Mouse (Mus musculus) c-Kit-negative CD71-positive TER-119-positive erythroid progenitor cells, embryonic 14.5 days (primary cell): ENCODE data around the gene Dscaml1.

Experiments used
- DNase-seq: peaks from one replicate; pipeline ENCODE4 v3.0.0-alpha.2; 2013; ENCODE audit warnings: low read depth, low spot score

The Dscaml1 gene

GRCm38 (mm10) chr9:45426456-45426855 is at the start of gene Dscaml1:
Gene Dscaml1 (plus strand): TSS chr9:45426628.
- DNase-seq = no peak

DNA sequence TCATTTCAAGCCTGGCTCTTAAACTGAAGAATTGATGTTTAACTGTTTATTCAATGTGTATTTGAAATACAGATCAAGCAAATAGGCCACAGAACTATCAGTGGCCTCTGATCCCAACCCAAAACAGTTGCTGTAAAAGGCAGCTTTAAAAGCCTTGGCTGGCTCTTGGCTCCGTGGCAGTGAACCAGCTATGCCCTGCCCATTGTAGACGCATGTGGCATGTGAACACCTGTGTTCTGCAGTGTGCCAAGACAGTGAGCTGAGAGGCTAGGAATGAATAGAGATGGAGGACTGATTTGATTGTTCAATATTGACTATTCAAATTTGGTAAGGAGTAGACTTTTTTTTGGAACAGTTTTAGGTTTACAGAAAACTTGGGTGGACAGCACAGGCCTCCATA is 49.5 kb upstream of the Dscaml1 start:
- no peak for DNase-seq

DNA sequence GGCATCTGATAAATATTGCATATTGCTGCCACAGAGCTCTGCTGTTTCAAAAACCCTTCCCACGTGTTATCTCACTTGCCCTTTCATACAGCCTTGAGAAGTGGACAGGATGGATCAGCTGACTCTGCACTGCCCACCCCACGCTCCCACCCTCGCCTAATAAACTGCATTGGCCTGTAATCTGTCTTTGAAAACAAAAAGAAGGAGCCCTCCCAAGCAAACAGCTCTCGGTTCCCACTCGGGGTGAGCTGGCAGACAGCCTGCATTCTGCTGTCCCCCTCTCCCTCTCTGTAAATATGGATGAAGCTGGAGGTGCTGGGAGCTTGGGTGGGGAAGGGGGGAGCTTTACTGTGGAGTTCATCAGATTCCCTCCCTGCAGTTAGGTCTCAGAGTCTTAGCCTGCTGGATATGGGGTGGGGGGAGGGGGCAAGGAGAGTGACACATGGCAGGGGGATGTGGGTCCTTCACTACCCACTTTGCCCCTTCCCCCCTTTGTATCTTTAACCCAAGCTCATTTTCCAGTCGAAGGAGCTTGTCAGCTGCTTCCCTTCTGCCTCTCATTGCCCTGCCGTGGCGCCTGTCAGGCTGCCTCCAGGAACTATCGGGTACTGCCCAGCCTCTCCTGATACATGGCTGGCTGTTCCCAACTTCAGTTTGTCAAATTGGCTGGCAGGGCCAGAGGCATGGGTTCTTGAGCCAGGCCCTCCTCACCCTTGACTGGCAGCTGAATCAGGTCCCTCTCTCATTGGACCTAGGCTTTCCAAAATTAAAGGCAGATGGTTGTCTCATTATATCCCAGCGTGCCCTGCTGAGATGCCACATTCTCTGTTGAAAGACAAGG is 45.8 kb upstream of the Dscaml1 start:
- no peak for DNase-seq

GRCm38 (mm10) chr9:45382336-45382735 is 44.1 kb upstream of the Dscaml1 start:
- DNase-seq = no peak

- DNase-seq = no peak
Measured at GRCm38 (mm10) chr9:45382834-45383233, 43.6 kb upstream of the Dscaml1 start.

GRCm38 (mm10) chr9:45383883-45384282 is 42.5 kb upstream of the Dscaml1 start:
- no peak for DNase-seq

DNA sequence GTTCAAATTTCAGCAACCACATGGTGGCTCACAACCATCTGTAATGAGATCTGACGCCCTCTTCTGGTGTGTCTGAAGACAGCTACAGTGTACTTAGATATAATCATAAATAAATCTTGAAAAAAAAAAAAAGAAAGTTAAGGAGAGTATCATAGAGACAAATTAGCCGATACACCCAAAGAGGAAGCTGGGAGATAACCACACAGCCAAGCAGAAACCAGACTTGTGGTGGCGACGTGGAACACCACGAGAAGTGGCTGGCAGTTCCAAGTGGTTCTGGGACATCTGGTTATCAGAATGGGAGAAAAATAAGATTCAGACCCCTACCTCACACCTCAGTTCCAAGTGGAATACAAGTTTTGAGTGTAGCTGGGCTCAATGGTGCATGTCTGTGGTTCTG is 39.7 kb upstream of the Dscaml1 start:
- DNase-seq = no peak

DNA sequence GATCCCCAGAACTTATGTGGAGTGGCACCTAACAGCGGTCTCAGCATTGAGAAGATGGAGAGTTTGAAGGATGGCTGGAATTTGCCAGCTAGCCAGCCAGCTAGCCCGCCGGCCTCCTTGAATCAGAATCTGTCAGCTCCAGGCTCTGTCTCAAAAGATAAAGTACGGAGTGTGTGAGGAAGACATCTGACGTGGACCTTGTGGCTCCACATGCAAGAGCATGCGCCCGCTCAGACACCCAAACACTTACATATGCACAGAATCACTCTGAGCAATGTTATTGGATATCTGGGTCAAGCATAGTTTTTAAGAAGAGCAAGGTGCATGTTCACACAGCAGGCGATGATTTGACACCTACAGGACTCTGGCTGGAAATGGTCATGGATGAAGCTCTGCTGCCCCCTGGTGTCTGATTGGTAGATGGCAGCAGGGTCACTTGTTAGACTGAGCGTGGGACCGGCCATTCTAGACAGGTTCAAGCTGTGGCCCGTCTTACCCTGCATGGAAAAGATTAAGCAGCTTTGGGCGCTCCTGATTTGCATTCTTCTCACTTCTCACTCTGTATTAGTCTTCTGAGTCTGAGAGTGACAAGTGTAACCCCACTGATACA is 37.9 kb upstream of the Dscaml1 start:
- DNase-seq = peak; percentile 17

- DNase-seq = no peak
Measured at GRCm38 (mm10) chr9:45389596-45389995, 36.8 kb upstream of the Dscaml1 start.

GRCm38 (mm10) chr9:45391299-45391698 is 35.1 kb upstream of the Dscaml1 start:
- no peak for DNase-seq

- DNase-seq = no peak
Measured at GRCm38 (mm10) chr9:45395218-45395617, 31.2 kb upstream of the Dscaml1 start.

GRCm38 (mm10) chr9:45395796-45396195 is 30.6 kb upstream of the Dscaml1 start:
- DNase-seq = no peak

DNA sequence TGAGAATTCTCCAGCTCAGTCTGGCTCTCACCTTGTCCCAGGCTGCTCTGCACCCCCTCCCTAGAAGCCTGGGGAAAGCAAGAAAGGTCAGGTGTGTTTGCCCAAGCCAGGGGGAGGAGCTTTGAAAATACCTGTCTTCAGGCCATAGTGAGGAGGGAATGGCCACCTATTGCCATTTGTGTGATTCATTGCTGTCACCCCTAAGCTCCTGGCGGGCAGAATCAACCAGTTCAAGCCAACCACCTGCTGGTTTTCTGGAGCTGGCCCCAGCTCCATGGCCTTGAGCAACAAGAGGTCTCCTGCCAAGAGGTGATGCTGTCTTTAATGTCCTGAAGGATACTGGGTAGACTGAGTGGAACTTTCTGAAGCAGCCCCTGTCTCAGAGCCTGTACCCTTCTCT is 28.1 kb upstream of the Dscaml1 start:
- no peak for DNase-seq

DNA sequence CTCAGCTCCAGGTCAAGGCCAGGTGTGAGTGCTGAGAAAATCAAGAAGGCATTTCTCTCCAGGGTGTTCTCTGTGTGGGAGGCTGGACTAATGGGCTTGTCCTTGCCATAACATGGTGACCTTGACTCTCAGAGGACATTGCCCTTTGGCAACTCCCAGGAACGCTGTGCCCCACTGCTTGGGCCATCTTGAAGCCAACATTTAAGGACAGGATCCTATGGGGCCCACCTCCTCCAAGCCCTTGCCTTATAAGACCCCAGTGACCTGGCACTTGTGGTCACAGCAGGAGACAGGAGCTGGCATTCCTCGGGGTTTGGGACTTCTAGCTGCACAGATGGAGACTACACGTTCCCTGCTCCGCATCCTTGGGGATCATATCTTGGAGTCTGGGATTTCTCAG is 27.0 kb upstream of the Dscaml1 start, which contains the start of gene Fxyd2:
Fxyd2 (plus strand) TSS at position 236 of the 400 bp plus-strand sequence.
- DNase-seq = no peak

DNA sequence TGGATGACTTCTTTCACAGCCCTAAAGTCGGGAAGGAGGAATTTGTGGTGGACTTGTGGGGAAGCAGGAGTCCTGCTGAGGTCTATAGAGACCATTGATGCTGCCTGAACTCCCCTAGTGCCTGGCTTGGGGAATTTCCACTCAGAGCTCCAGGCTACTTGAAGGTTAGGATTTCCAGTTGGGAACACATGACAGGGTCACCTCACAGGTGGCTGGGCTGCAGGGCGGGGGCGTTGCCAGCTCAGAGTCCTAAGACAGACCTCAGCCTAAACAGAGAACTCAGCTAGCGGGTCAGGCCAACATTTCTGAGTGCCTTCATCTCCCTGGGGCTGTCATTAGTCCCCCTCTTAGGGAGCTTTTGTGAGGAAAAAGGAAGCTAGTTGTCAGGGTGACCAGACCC is 24.6 kb upstream of the Dscaml1 start:
- DNase-seq = no peak

DNA sequence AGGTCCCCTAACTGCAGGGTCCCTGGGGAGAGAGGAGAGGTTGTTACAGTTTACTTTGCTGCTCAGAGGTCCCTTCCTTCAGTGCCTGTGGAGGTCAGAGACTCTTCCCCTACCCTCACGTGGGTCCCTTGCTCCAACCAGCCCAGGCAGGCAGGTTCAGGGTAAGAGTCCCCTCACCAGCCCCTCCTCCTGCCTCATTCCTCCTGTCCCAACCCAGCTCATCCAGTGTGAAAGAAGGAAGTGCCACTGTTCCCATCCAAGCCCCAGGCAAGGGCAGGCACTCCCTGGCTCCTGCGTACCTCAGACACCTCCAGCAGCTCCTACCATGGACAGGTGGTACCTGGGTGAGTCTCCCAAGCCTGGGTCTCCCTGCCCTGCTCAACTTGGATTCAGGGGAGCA is 23.5 kb upstream of the Dscaml1 start:
- DNase-seq = no peak

DNA sequence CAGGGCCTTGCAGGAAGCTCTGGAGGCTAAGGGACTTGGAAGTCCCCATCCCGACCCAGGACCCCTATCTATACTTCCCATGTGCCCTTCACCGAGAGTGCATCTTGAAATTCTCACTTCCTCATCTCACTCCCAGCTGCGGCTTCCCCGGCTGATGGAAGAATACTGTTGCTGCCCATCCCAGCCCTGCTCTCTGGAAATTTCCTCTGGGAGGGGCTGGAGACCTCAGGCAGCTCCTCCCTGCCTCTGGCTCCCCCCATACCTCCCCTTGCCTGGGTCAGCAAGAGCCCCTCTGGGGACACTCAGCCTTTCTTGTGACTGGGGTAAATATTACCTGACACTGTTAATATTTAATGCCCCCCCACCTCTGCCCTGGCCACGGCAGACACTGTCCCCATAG is 20.7 kb upstream of the Dscaml1 start:
- no peak for DNase-seq

- no peak for DNase-seq
Measured at GRCm38 (mm10) chr9:45406808-45407207, 19.6 kb upstream of the Dscaml1 start.

DNA sequence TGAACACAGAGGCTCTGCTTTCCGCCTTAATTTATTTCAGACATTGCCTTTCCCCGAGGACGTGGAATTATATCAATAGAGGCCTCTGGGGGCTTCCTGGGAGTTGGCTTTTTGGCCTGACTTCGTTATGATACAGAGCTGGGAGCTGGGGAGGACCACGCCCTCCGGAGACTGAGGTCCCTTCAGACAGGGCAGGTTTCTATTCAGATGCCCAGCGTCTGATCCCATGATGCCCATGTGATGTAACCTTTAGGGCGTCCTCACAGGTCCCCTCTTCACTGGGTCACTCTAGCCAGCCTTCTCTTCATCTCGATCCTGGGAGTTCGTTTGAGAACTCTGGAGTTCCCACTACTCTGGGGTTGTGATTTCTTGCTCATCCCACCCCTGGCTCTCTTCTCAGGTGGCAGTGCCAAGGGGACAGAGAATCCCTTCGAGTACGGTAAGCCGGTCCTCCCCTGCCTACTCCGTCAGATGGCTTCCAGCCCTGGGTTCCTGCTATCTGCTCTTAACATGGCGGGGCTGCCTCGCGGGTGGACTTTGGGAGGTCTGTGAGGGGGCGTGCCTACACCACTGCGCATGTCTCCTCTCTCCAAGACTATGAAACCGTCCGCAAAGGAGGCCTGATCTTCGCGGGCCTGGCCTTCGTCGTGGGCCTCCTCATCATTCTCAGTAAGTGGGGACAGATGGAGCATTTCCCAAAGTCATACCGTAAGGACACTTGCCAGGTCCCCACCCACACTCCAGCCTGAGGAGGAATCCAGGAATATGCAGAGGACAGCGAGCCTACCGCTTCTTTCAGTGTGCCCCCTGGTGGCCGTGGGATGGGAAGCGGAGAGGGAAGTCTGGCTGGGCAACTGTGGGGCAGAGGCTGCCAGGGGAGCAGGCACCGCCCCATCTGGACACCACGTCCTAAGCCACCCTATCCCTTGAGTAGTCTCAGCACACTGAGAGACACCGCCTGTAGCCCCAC is 18.4 kb upstream of the Dscaml1 start:
- DNase-seq = no peak

GRCm38 (mm10) chr9:45410193-45410592 is 16.2 kb upstream of the Dscaml1 start:
- DNase-seq = no peak

DNA sequence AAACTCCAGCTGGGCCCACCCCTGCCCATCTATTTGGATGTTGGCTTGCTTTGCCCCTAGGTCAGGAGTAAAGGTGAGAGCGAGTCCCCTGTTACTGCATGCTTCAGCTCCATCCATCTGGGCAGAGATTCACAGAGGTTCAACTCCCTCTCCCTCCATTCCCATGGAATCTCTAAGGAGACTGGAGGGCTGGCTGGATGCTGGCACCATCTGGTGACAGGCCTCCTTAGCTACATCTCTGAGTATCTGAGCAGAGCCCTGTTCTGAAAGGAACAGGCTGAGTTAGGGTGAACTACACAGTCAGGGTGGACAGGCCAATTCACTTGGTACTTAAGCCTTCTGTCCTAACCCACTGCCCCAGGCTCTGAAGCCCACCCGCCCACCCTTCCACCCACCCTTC is 15.8 kb upstream of the Dscaml1 start:
- DNase-seq = no peak

GRCm38 (mm10) chr9:45411111-45411510 is 15.3 kb upstream of the Dscaml1 start:
- DNase-seq = no peak
